Mouse (Mus musculus) G1E (cell line): ENCODE data around the gene Exosc3. TPM values are rescaled to one million over a fixed set of nuclear protein-coding genes. Genes with fewer than 3 reads are reported as not detected.
A peak's percentile ranks its signal among the peaks of the same experiment; 100 is the strongest.

ENCODE experiments used
- ATAC-seq: 2 replicates; pipeline ENCODE4 v1.8.0; 2016; ENCODE audit warnings: mild to moderate bottlenecking; ENCODE audit not compliant: insufficient number of reproducible peaks, poor library complexity, low FRiP score, severe bottlenecking; ENCODE audit errors: extremely low read depth
- DNase-seq: peaks from one replicate; pipeline ENCODE4 v3.0.0; 2012; ENCODE audit warnings: low spot score
- H3K27me3 ChIP-seq: 2 replicates; pipeline ENCODE4 v1.6.1; 2012; ENCODE audit warnings: mild to moderate bottlenecking, low read length, inconsistent platforms; ENCODE audit not compliant: insufficient read depth
- H3K36me3 ChIP-seq: replicated peaks from 2 replicates; pipeline ENCODE3; 2012; ENCODE audit warnings: mild to moderate bottlenecking, inconsistent platforms
- H3K4me1 ChIP-seq: 2 replicates; pipeline ENCODE4 v1.6.1; 2012; ENCODE audit warnings: low read depth, low read length, inconsistent platforms, mixed read lengths; ENCODE audit not compliant: insufficient read depth
- H3K4me3 ChIP-seq: 2 replicates; pipeline ENCODE4 v1.5.1; 2012; ENCODE audit warnings: low read depth, mild to moderate bottlenecking, inconsistent platforms, low read length, moderate library complexity, mixed read lengths
- H3K9me3 ChIP-seq: replicated peaks from 2 replicates; pipeline ENCODE4 v1.6.1; 2012; ENCODE audit warnings: inconsistent platforms
- CTCF ChIP-seq: IDR thresholded peaks from 2 replicates; pipeline ENCODE4 v1.5.1; 2012; ENCODE audit warnings: low read depth, low read length, inconsistent platforms, mixed read lengths
- GATA1 ChIP-seq: IDR thresholded peaks from 2 replicates; pipeline ENCODE4 v1.6.1; 2012; ENCODE audit warnings: borderline replicate concordance, low read length, inconsistent platforms, mixed read lengths
- GATA2 ChIP-seq: IDR thresholded peaks from 2 replicates; pipeline ENCODE4 v1.6.1; 2012; ENCODE audit warnings: low read depth, low read length, inconsistent platforms, borderline replicate concordance
- POLR2AphosphoS5 ChIP-seq: IDR thresholded peaks from 2 replicates; pipeline ENCODE4 v1.6.1; 2012; ENCODE audit warnings: low read depth, low read length, inconsistent platforms; ENCODE audit not compliant: insufficient replicate concordance
- TAL1 ChIP-seq: conservative IDR thresholded peaks from 2 replicates; pipeline ENCODE4 v1.6.1; 2012; ENCODE audit warnings: low read depth, low read length, inconsistent platforms, mixed read lengths
- polyA plus RNA-seq: library from polyadenylated mRNA; stranded (reverse); fragments of >175 nt; gene quantifications from 2 replicates; pipeline ENCODE4 v1.2.3, GENCODE M21; 2012
- total RNA-seq, 2 experiments: library from RNA; stranded (forward) in 1 of 2; stranded (reverse) in 1 of 2; fragments of 200-1000 nt in 1 of 2; fragments of >200 nt in 1 of 2; fragmentation: Nextera tagmentation in 1 of 2; gene quantifications; 2 replicates each; pipeline ENCODE4 v1.2.3; 2014 to 2017

Gene Exosc3
- total and polyA plus RNA-seq, 3 experiments: 70.5 to 278 (median 125) TPM

GRCm38 (mm10) chr4:45320159-45320816 is 22.2 kb downstream of the Exosc3 start:
- Histone ChIP-seq H3K4me3 (peak overlapping the region; percentile 100), H3K4me1 (peaks cover 24% of the 10 kb centered on the region), H3K36me3 (peaks cover 39% of the 10 kb centered on the region), H3K27me3 (no peaks in the 10 kb centered on the region; the same call in 1 of the 2 replicates), H3K9me3 (no peaks in the 10 kb centered on the region)
- DNase-seq (peak; percentile 92), ATAC-seq (peak; percentile 81)
- TF ChIP-seq POLR2AphosphoS5 (no peak), TAL1 (no peak), GATA2 (no peak), GATA1 (no peak), CTCF (no peak)

GRCm38 (mm10) chr4:45311056-45311455 is 31.5 kb downstream of the Exosc3 start:
- H3K27me3 ChIP-seq: no peaks in the 10 kb centered on the region
- DNase-seq (no peak), ATAC-seq (no peak)
- TF ChIP-seq POLR2AphosphoS5: no peak
- no peak for TF ChIP-seq TAL1
- no peak for TF ChIP-seq GATA2
- no peak for TF ChIP-seq GATA1
- no peak for TF ChIP-seq CTCF
- H3K4me3 ChIP-seq: no peak overlapping the region
- no peaks in the 10 kb centered on the region for H3K9me3 ChIP-seq
- H3K36me3 ChIP-seq: peaks cover 76% of the 10 kb centered on the region
- H3K4me1 ChIP-seq: peaks cover 4% of the 10 kb centered on the region; the same call in 1 of the 2 replicates

- H3K36me3 ChIP-seq: peaks cover 74% of the 10 kb centered on the region
- peaks cover 4% of the 10 kb centered on the region; the same call in 1 of the 2 replicates for H3K4me1 ChIP-seq
- no peak for TF ChIP-seq GATA2
- no peak for TF ChIP-seq TAL1
- TF ChIP-seq GATA1: no peak
- TF ChIP-seq CTCF: no peak
- no peak for TF ChIP-seq POLR2AphosphoS5
Measured at GRCm38 (mm10) chr4:45308606-45309005, 33.9 kb downstream of the Exosc3 start.

GRCm38 (mm10) chr4:45308046-45308445 is 34.5 kb downstream of the Exosc3 start:
- Histone ChIP-seq H3K4me1 (peaks cover 4% of the 10 kb centered on the region; the same call in 1 of the 2 replicates), H3K27me3 (no peaks in the 10 kb centered on the region), H3K36me3 (peaks cover 77% of the 10 kb centered on the region), H3K4me3 (no peak overlapping the region), H3K9me3 (no peaks in the 10 kb centered on the region)
- DNase-seq: no peak
- no peak for TF ChIP-seq GATA2
- TF ChIP-seq CTCF: no peak
- TF ChIP-seq GATA1: no peak
- no peak for TF ChIP-seq TAL1
- no peak for ATAC-seq

More at GRCm38 (mm10) chr4:45308606-45309005, 33.9 kb downstream of the Exosc3 start:
- DNase-seq (no peak), ATAC-seq (no peak)
- Histone ChIP-seq H3K27me3 (no peaks in the 10 kb centered on the region), H3K9me3 (no peaks in the 10 kb centered on the region), H3K4me3 (no peak overlapping the region)

- no peak for DNase-seq
- no peaks in the 10 kb centered on the region for H3K27me3 ChIP-seq
- peaks cover 4% of the 10 kb centered on the region; the same call in 1 of the 2 replicates for H3K4me1 ChIP-seq
- H3K36me3 ChIP-seq: peaks cover 82% of the 10 kb centered on the region
- no peaks in the 10 kb centered on the region for H3K9me3 ChIP-seq
- no peak overlapping the region for H3K4me3 ChIP-seq
- TF ChIP-seq POLR2AphosphoS5 (no peak), GATA1 (no peak), CTCF (no peak), GATA2 (no peak), TAL1 (no peak)
- no peak for ATAC-seq
Measured at GRCm38 (mm10) chr4:45305536-45305935, 37.0 kb downstream of the Exosc3 start.

- H3K4me1 ChIP-seq: peaks cover 12% of the 10 kb centered on the region
- peak; percentile 74 for DNase-seq
- no peaks in the 10 kb centered on the region for H3K27me3 ChIP-seq
- TF ChIP-seq GATA1 (no peak), GATA2 (no peak), POLR2AphosphoS5 (no peak), CTCF (no peak), TAL1 (no peak)
- H3K9me3 ChIP-seq: no peaks in the 10 kb centered on the region
- peak within 1 kb of the TSS; percentile 77 for H3K4me3 ChIP-seq
- peaks cover 24% of the 10 kb centered on the region for H3K36me3 ChIP-seq
- ATAC-seq: peak; percentile 88
Measured at GRCm38 (mm10) chr4:45296662-45297564, 45.6 kb downstream of the Exosc3 start, which contains the start of gene Trmt10b. Gene Trmt10b, plus strand, starts transcription at chr4:45297127.
